In genomic region chr11:76290367-76290766, GRCm38 (mm10) we compare ENCODE assay signal across 8 mouse cellular contexts. TPM values are rescaled to one million over a fixed set of nuclear protein-coding genes. Genes with fewer than 3 reads are reported as not detected.
DNase-seq lines count a peak whose midpoint lies in the region; ATAC-seq lines count a peak whose summit lies in the region.
"Had no signal": no experiment of that assay in that cellular context is flagged by ENCODE, and none has a peak within 500 bp of the region (broad histone marks: within the 10 kb centered on the region; RNA-seq: fewer than 3 reads in every experiment).

No protein-coding gene starts in this region.

- peaks cover 38% of the 10 kb centered on the region for H3K4me1 ChIP-seq in hindbrain, embryonic 16.5 days (ENCODE audit: control insufficient read depth, insufficient read depth, low read depth, low read length)
- H3K4me1 ChIP-seq in midbrain, embryonic 11.5 days (ENCODE audit: control insufficient read depth, insufficient read depth, low read length): peaks cover 61% of the 10 kb centered on the region
- H3K4me1 ChIP-seq in liver, embryonic 11.5 days (replicated peaks; ENCODE audit: control insufficient read depth, insufficient read depth, low read length): peaks cover 30% of the 10 kb centered on the region

- H3K4me2 ChIP-seq in hindbrain, embryonic 16.5 days (ENCODE audit: low read length): peak overlapping the region; percentile 13; the same call in 1 of the 2 replicates
- H3K4me2 ChIP-seq in midbrain, embryonic 11.5 days: no peak overlapping the region
- H3K4me2 ChIP-seq in liver, embryonic 11.5 days: no peak overlapping the region
- H3K4me2 ChIP-seq: liver, embryonic 13.5 days had no signal

- H3K27me3 ChIP-seq in hindbrain, embryonic 16.5 days (replicated peaks; ENCODE audit: control insufficient read depth, insufficient read depth, low read length): no peaks in the 10 kb centered on the region
- no peaks in the 10 kb centered on the region for H3K27me3 ChIP-seq in midbrain, embryonic 11.5 days (ENCODE audit: control insufficient read depth, insufficient read depth, low read length)
- no peaks in the 10 kb centered on the region for H3K27me3 ChIP-seq in liver, embryonic 11.5 days (replicated peaks; ENCODE audit: control insufficient read depth, insufficient read depth, low read length)
- H3K27me3 ChIP-seq: liver, embryonic 13.5 days had no signal

- H3K9ac ChIP-seq in hindbrain, embryonic 16.5 days (ENCODE audit: low read depth, low read length): peak overlapping the region; percentile 45; the same call in 1 of the 2 replicates
- peak overlapping the region; percentile 2; the same call in 1 of the 2 replicates for H3K9ac ChIP-seq in midbrain, embryonic 11.5 days (ENCODE audit: low read length)
- H3K9ac ChIP-seq in liver, embryonic 11.5 days (ENCODE audit: low read depth, low read length): no peak overlapping the region
- H3K9ac ChIP-seq: liver, embryonic 13.5 days had no signal

- no peaks in the 10 kb centered on the region for H3K9me3 ChIP-seq in hindbrain, embryonic 16.5 days (ENCODE audit: control insufficient read depth, low read length)
- H3K9me3 ChIP-seq in midbrain, embryonic 11.5 days (ENCODE audit: control insufficient read depth, low read length): no peaks in the 10 kb centered on the region
- H3K9me3 ChIP-seq in liver, embryonic 11.5 days (ENCODE audit: control insufficient read depth, low read length): no peaks in the 10 kb centered on the region
- H3K9me3 ChIP-seq: liver, embryonic 13.5 days had no signal

- H3K4me3 ChIP-seq in hindbrain, embryonic 16.5 days (ENCODE audit: low read length): no peak overlapping the region
- no peak overlapping the region for H3K4me3 ChIP-seq in midbrain, embryonic 11.5 days (ENCODE audit: low read depth, low read length)
- H3K4me3 ChIP-seq in liver, embryonic 11.5 days (ENCODE audit: low read depth, low read length): no peak overlapping the region
- H3K4me3 ChIP-seq: liver, embryonic 13.5 days had no signal

- 11% methylated on average over 11 of the region's 11 CpGs for WGBS in hindbrain, embryonic 16.5 days
- 29% methylated on average over 11 of the region's 11 CpGs for WGBS in midbrain, embryonic 11.5 days
- 55% methylated on average over 11 of the region's 11 CpGs for WGBS in liver, embryonic 11.5 days

- DNase-seq in cerebellum, adult 11 months: peak; percentile 83
- DNase-seq in embryo, embryonic 10.5 days (ENCODE audit: low spot score): peak; percentile 65
- no peak for DNase-seq in midbrain, embryonic 11.5 days (ENCODE audit: low spot score, missing footprints)
- DNase-seq in telencephalon, adult 2 months (ENCODE audit: low read depth, low spot score): peak; percentile 26
- DNase-seq in liver, embryonic 11.5 days (ENCODE audit: low spot score): no peak
- no peak for DNase-seq in MN1 (ENCODE audit: low spot score)
- DNase-seq: liver, embryonic 13.5 days had no signal

- ATAC-seq in hindbrain, embryonic 16.5 days: peak; percentile 79
- no peak for ATAC-seq in midbrain, embryonic 11.5 days (ENCODE audit: low FRiP score)
- no peak for ATAC-seq in liver, embryonic 11.5 days (replicated peaks; ENCODE audit: low FRiP score)

- no peaks in the 10 kb centered on the region for H3K36me3 ChIP-seq in hindbrain, embryonic 16.5 days (ENCODE audit: control insufficient read depth, insufficient read depth, low read length)
- H3K36me3 ChIP-seq in midbrain, embryonic 11.5 days (ENCODE audit: control insufficient read depth, insufficient read depth, low read length): no peaks in the 10 kb centered on the region
- H3K36me3 ChIP-seq in liver, embryonic 11.5 days (ENCODE audit: control insufficient read depth, insufficient read depth, low read length): no peaks in the 10 kb centered on the region
- H3K36me3 ChIP-seq: liver, embryonic 13.5 days had no signal

- peak overlapping the region; percentile 70 for H3K27ac ChIP-seq in hindbrain, embryonic 16.5 days (ENCODE audit: low read depth, low read length)
- H3K27ac ChIP-seq in midbrain, embryonic 11.5 days (ENCODE audit: low read depth, low read length): peak overlapping the region; percentile 69
- no peak overlapping the region for H3K27ac ChIP-seq in liver, embryonic 11.5 days (ENCODE audit: low read depth, low read length)
- H3K27ac ChIP-seq: liver, embryonic 13.5 days had no signal

RNA-seq across cellular contexts. Expression of gene Glod4, which starts 46.8 kb away (rescaled TPM):
- 118 and 125 TPM in 2 replicates for polyA plus RNA-seq in hindbrain, embryonic 16.5 days (2015; fragmentation: Nextera tagmentation; extraction: Ambion mirVana)
- 131 and 138 TPM in 2 replicates for polyA plus RNA-seq in midbrain, embryonic 11.5 days (2014; fragmentation: Nextera tagmentation; extraction: Ambion mirVana)
- polyA plus RNA-seq in liver, embryonic 11.5 days (2014; fragmentation: Nextera tagmentation; extraction: Ambion mirVana): 137 and 144 TPM in 2 replicates

RNA-seq across cellular contexts. Expression of gene Mrm3, which starts 46.9 kb away (rescaled TPM):
- 25.7 and 26.1 TPM in 2 replicates for polyA plus RNA-seq in hindbrain, embryonic 16.5 days (2015; fragmentation: Nextera tagmentation; extraction: Ambion mirVana)
- polyA plus RNA-seq in midbrain, embryonic 11.5 days (2014; fragmentation: Nextera tagmentation; extraction: Ambion mirVana): 19.5 and 20.1 TPM in 2 replicates
- polyA plus RNA-seq in liver, embryonic 11.5 days (2014; fragmentation: Nextera tagmentation; extraction: Ambion mirVana): 36.3 and 37.0 TPM in 2 replicates

Comparison
In these comparisons a context has a peak if more than half of its experiments do, and no peak if none do; other contexts are left out.
1. DNase-seq: peak in cerebellum, adult 11 months (single experiment), embryo, embryonic 10.5 days (single experiment) and telencephalon, adult 2 months (single experiment); none in midbrain, embryonic 11.5 days (single experiment), liver, embryonic 11.5 days (single experiment) and MN1 (single experiment).